Mouse (Mus musculus) spleen, adult 2 months (tissue): ENCODE measurements at regions not wholly inside any gene's neighbourhood (a gene's known extent, or its start where the extent isn't known, plus 50 kb on each side); places are given as distances from the start of the nearest gene placed in this dataset.

ENCODE experiments used
- CTCF ChIP-seq: fragments of 200-500 bp; IDR thresholded peaks from 2 replicates; pipeline ENCODE4 v1.5.1; 2011; ENCODE audit warnings: mild to moderate bottlenecking, inconsistent platforms; ENCODE audit not compliant: insufficient read depth, insufficient read length, insufficient replicate concordance; ENCODE audit errors: extremely low read depth
- POLR2A ChIP-seq: fragments of 200-500 bp; IDR thresholded peaks from 2 replicates; pipeline ENCODE4 v1.6.1; 2011; ENCODE audit warnings: low read depth, low read length, inconsistent platforms

GRCm38 (mm10) chr5:85936667-85937314, 128.6 kb downstream of the Cenpc1 start:
- TF ChIP-seq CTCF (0 out of 2 replicates have a peak, but pooled peaks have one; percentile 4), POLR2A (no peak)
